Mouse (Mus musculus) adrenal gland, postnatal 10 days (tissue): Measurements from ENCODE around the gene Cacna1c. TPM values are rescaled to one million over a fixed set of nuclear protein-coding genes. Genes with fewer than 3 reads are reported as not detected.
"Not testable (repeated sequence)": the region's sequence is repeated elsewhere in the genome, so short reads cannot be mapped to it uniquely, and the experiment has no call there.

Experiments
- DNase-seq: peaks from one replicate; pipeline ENCODE4 v3.0.0; 2021; ENCODE audit warnings: mixed read lengths
- total RNA-seq, 2 experiments: library from RNA; stranded (reverse); gene quantifications; 2 replicates each; pipeline ENCODE4 v1.2.3; 2021

Cacna1c gene
- total RNA-seq, 2 experiments from 2014 or later = 39.2 to 58.2 TPM

- DNase-seq = no peak
Measured at GRCm38 (mm10) chr6:118592662-118593376, 603.4 kb downstream of the Cacna1c start.

- DNase-seq = not testable (repeated sequence)
Measured at GRCm38 (mm10) chr6:118578741-118579140, 617.5 kb downstream of the Cacna1c start.

- DNase-seq = no peak
Measured at GRCm38 (mm10) chr6:118574351-118574750, 621.9 kb downstream of the Cacna1c start.

GRCm38 (mm10) chr6:118567816-118568215, 628.4 kb downstream of the Cacna1c start:
- DNase-seq = no peak

- peak; percentile 95 for DNase-seq
Measured at GRCm38 (mm10) chr6:118561745-118562609, 634.2 kb downstream of the Cacna1c start, which contains the start of gene Ankrd26. Ankrd26 (minus strand) TSS chr6:118562226.

GRCm38 (mm10) chr6:118561225-118561624, 635.0 kb downstream of the Cacna1c start:
- DNase-seq = no peak

GRCm38 (mm10) chr6:118538627-118539026, 657.6 kb downstream of the Cacna1c start:
- DNase-seq = no peak

Other genes with a start within 250 kb of the Cacna1c start
- gene Dcp1b, start 21.2 kb downstream of the Cacna1c start, total RNA-seq = 10 to 100 TPM; 10.7 to 17.4 TPM
- under 1 TPM in 1 of 2 experiments, not detected in 1; 0.48 TPM for gene Cacna2d4, start 40.1 kb upstream of the Cacna1c start, total RNA-seq
- gene Lrtm2, start 134.3 kb upstream of the Cacna1c start, total RNA-seq = under 1 TPM in 1 of 2 experiments, not detected in 1; 0.12 TPM
- 100 to 1,000 TPM; 204 to 214 TPM for gene Adipor2, start 221.3 kb upstream of the Cacna1c start, total RNA-seq